Mouse (Mus musculus): ENCODE measurements around the gene Cacna2d1. TPM values are rescaled to one million over a fixed set of nuclear protein-coding genes. Genes with fewer than 3 reads are reported as not detected.

The Cacna2d1 gene
- not detected in 2 replicates for polyA plus RNA-seq (2012; ENCODE audit: insufficient read depth, low replicate concordance)

DNA sequence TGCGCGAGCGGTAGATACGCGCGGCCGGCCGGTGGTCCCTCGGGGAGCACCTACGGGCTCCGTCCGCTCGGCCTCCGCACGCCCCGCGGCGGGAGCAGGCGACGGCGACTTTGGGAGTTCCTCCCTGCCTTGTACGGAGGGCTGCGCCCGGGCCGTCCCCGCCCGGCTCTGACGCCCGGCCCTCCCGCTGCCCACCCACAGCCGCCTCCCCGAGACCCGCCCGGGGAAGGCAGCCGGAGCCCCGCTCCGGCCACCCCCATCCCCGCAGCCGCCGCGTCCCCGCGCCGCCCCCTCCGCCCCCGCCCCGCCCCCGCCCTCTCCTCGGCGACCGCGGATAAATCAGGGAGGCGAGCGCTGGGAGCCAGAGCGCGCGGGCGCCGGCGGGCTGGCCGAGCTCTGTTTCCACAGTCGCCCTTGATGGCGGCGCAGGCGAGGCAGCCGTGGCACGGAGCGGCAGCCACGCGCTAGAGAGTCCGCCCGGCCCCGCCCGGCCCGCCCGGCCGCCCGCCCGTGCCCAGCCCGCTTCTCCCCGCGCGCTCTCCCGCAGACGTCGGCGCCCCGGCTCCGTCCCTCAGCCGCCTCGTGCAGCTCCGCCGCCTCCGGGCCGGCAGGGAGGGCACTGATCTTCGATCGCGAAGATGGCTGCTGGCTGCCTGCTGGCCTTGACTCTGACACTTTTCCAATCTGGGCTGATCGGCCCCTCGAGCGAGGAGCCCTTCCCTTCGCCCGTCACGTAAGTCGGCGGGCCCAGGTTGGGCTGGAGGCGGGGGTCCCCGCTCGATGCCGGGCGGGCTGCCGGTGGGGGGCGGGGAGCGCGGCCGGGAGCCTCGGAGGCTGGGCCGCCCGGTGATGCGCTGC is at the start of gene Cacna2d1:
Gene Cacna2d1, plus strand, starts transcription at position 316 of the 858 bp plus-strand sequence.
- TF ChIP-seq GATA1 (IDR thresholded peaks at IDR 0.05; ENCODE audit: borderline replicate concordance, low read length) (no peak), FLI1 (IDR thresholded peaks at IDR 0.05; ENCODE audit: low read length) (no peak)
- peak within 1 kb of the TSS; percentile 79 for H3K4me3 ChIP-seq (replicated peaks)
- no peaks in the 10 kb centered on the region for H3K36me3 ChIP-seq (replicated peaks; ENCODE audit: low read length)
- peaks cover 35% of the 10 kb centered on the region for H3K27me3 ChIP-seq (replicated peaks)
- peaks cover 7% of the 10 kb centered on the region for H3K4me1 ChIP-seq
- 0 out of 2 replicates have a peak, but pooled peaks cover 4% of the 10 kb centered on the region for H3K9me3 ChIP-seq

DNA sequence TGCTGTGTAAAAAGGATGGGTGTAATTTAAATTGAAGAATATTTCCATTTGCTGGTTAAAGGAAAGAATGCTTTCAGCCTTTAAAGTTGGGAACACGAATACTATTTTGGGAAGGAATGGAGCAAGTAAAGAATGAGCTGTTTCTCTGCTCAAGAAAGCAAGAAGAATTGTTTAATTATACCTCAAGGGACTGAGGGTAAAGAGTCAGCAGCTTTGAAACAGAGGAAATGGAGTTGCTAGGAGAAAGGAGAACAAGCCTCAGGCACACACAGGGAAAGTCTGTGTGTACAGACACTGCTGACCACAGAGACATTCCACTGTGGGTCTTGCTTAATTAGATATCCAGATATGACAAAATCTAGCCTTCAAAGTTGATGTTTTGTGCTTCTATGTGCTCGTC is 39.4 kb upstream of the Cacna2d1 start:
- Histone ChIP-seq H3K9me3 (no peaks in the 10 kb centered on the region), H3K4me3 (replicated peaks) (no peak overlapping the region), H3K4me1 (no peaks in the 10 kb centered on the region), H3K36me3 (replicated peaks; ENCODE audit: low read length) (no peaks in the 10 kb centered on the region), H3K27me3 (replicated peaks) (no peaks in the 10 kb centered on the region)
- TF ChIP-seq FLI1 (IDR thresholded peaks at IDR 0.05; ENCODE audit: low read length) (no peak), GATA1 (IDR thresholded peaks at IDR 0.05; ENCODE audit: borderline replicate concordance, low read length) (no peak)

DNA sequence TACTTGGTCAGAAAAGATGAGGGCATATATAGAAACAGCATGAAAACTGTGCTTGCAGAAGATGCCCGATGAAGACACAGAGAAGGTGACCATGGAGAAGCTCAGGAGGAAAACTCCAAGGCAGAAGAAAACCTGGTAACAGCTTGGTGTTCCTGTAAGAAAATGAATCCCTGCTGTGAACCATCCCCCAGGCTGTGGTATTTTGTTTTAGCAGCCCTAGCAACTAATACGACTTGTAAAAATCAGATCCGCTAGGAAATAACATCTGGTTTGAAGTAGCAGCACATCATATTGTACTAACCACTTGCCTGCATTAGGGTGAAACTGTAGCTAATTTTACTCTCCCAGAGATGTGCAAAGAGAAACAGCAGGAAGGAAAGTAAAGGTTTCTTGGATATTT is 37.8 kb upstream of the Cacna2d1 start:
- Histone ChIP-seq H3K4me3 (replicated peaks) (no peak overlapping the region), H3K9me3 (no peaks in the 10 kb centered on the region), H3K27me3 (replicated peaks) (no peaks in the 10 kb centered on the region), H3K4me1 (no peaks in the 10 kb centered on the region), H3K36me3 (replicated peaks; ENCODE audit: low read length) (no peaks in the 10 kb centered on the region)
- no peak for TF ChIP-seq GATA1 (IDR thresholded peaks at IDR 0.05; ENCODE audit: borderline replicate concordance, low read length)
- no peak for TF ChIP-seq FLI1 (IDR thresholded peaks at IDR 0.05; ENCODE audit: low read length)

DNA sequence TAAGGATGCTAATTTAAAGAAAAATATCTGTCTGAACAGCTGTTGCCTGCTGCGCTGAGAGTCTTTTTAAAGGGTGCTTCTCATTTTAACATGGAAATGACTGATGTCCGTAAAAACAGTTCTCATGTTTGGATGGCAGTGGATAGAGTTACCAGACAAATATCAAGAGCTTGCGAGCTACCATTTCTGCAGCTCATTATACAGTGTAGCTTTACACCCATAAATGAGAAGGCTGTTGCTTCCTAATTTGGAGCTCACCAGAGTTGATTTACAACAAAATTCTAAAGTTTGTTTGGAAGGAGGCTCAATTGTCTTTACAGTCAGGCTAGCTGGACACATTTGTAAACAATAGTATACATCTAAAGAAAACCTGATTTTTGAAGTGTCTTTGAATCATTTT is 28.0 kb upstream of the Cacna2d1 start:
- Histone ChIP-seq H3K27me3 (replicated peaks) (no peaks in the 10 kb centered on the region), H3K9me3 (peaks cover 11% of the 10 kb centered on the region; the same call in 1 of the 2 replicates), H3K4me1 (no peaks in the 10 kb centered on the region), H3K4me3 (replicated peaks) (no peak overlapping the region), H3K36me3 (replicated peaks; ENCODE audit: low read length) (no peaks in the 10 kb centered on the region)
- no peak for TF ChIP-seq FLI1 (IDR thresholded peaks at IDR 0.05; ENCODE audit: low read length)
- TF ChIP-seq GATA1 (IDR thresholded peaks at IDR 0.05; ENCODE audit: borderline replicate concordance, low read length): no peak

DNA sequence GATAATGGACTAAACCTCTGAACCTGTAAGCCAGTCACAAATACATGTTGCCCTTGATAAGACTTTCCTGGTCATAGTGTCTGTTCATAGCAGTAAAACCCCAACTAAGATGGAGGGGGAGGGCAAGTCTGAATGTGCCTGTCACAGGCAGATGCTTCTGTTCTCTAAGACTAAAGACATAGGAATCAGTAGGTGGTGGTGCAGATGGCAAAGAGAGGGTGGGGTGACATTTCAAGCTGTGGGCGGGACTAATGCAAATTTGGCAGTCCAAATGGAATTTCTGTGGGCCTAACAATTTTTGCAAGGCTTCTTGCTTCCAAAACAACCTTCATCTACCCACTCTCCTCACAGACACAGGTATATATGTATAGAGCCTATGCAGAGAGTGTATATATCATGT is 19.6 kb upstream of the Cacna2d1 start:
- Histone ChIP-seq H3K4me3 (replicated peaks) (no peak overlapping the region), H3K27me3 (replicated peaks) (no peaks in the 10 kb centered on the region), H3K9me3 (no peaks in the 10 kb centered on the region), H3K36me3 (replicated peaks; ENCODE audit: low read length) (no peaks in the 10 kb centered on the region), H3K4me1 (no peaks in the 10 kb centered on the region)
- TF ChIP-seq GATA1 (IDR thresholded peaks at IDR 0.05; ENCODE audit: borderline replicate concordance, low read length): no peak
- no peak for TF ChIP-seq FLI1 (IDR thresholded peaks at IDR 0.05; ENCODE audit: low read length)

- TF ChIP-seq FLI1 (IDR thresholded peaks at IDR 0.05; ENCODE audit: low read length): no peak
- TF ChIP-seq GATA1 (IDR thresholded peaks at IDR 0.05; ENCODE audit: borderline replicate concordance, low read length): no peak
- no peaks in the 10 kb centered on the region for H3K4me1 ChIP-seq
- H3K4me3 ChIP-seq (replicated peaks): no peak overlapping the region
- H3K27me3 ChIP-seq (replicated peaks): peaks cover 7% of the 10 kb centered on the region
- no peaks in the 10 kb centered on the region for H3K36me3 ChIP-seq (replicated peaks; ENCODE audit: low read length)
- H3K9me3 ChIP-seq: no peaks in the 10 kb centered on the region
These were observed 6.0 kb upstream of the Cacna2d1 start for GRCm38 (mm10) chr5:15928506-15928905.

DNA sequence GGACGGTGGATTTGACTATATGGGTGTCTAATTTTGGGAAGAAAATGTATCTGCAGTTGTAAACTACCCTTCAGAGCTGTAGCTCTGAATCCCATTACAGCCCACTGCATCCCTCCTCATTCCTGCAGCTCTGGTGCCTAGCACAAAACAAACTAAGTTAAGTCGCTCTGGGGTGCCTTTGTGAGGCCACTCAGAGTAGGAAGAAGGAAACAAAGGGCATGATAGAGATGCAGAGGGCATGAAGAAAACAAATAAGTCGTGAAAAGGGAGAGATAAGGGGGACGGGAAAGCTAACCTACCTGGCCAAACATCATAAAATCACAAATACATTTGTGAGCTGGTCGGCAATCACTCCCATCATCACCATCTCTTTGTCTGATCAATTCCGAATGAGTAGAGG is 1.5 kb upstream of the Cacna2d1 start:
- 0 out of 2 replicates have a peak, but pooled peaks cover 4% of the 10 kb centered on the region for H3K9me3 ChIP-seq
- peaks cover 35% of the 10 kb centered on the region for H3K27me3 ChIP-seq (replicated peaks)
- H3K36me3 ChIP-seq (replicated peaks; ENCODE audit: low read length): no peaks in the 10 kb centered on the region
- no peak overlapping the region for H3K4me3 ChIP-seq (replicated peaks)
- H3K4me1 ChIP-seq: peaks cover 7% of the 10 kb centered on the region
- TF ChIP-seq FLI1 (IDR thresholded peaks at IDR 0.05; ENCODE audit: low read length) (no peak), GATA1 (IDR thresholded peaks at IDR 0.05; ENCODE audit: borderline replicate concordance, low read length) (no peak)

DNA sequence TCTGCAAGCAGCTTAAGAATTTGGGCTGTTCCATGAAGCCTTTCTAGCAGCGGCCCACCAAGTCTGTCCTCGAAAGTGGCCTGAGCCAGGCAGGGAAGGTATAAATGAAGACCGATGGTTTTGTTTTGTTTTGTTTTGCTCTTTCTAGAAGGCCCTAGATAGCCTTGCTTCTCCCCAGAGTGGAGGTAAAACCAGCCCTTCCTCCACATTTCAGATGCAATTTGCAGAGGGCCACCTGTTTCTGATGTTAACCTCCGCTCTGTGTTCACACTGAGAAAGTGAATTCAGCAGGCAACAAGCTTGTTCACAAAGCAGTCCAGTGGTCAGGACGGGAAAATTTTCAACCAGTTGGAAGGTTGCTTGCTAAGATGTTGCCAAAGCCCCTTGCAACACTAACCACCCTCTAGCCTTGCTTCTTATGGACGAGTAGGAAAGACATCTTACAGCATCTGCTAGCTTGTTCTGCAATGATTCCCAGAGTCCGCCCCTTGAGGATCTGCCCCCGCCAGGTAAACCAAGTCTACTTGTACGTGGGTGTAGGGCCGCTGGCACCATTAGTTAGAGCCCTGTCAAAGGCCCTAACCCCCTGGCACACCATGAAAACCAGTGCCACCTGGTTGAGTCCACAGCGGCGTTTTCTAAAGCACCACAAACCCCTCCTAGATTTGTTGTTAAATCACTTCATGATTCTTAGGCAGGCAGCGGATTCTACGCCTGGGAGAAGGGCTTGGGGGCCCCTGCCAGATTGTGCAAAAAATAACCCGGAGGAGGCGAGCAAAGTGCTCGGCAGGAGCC is 713 bp upstream of the Cacna2d1 start:
- H3K27me3 ChIP-seq (replicated peaks): peaks cover 35% of the 10 kb centered on the region
- H3K4me1 ChIP-seq: peaks cover 7% of the 10 kb centered on the region
- H3K4me3 ChIP-seq (replicated peaks): no peak overlapping the region
- TF ChIP-seq FLI1 (IDR thresholded peaks at IDR 0.05; ENCODE audit: low read length) (no peak), GATA1 (IDR thresholded peaks at IDR 0.05; ENCODE audit: borderline replicate concordance, low read length) (no peak)
- H3K9me3 ChIP-seq: 0 out of 2 replicates have a peak, but pooled peaks cover 4% of the 10 kb centered on the region
- no peaks in the 10 kb centered on the region for H3K36me3 ChIP-seq (replicated peaks; ENCODE audit: low read length)

DNA sequence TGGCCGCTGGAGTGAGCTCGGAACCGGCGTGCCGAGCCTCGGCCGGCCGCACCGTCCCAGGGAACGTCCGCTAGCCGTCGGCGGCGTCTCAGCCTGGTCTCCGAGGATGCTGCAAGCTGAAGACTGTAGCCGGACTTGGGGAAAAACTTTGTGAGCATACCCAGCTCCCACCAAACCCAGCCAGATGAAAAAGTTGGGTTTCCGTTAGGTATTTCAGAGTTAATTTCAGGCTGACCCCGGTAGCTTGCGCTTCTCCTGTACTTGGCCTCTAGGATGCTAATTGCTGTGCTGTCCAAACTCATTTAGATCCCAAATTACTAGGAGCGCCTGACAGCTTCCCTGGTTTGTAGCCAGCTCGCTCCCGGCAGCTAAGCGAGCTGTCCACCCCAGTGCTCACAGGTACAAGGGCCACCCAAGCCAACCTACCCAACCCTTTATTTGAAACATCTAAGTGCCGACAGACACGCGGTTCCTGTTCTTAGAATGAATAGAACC is 790 bp downstream of the Cacna2d1 start:
- Histone ChIP-seq H3K27me3 (replicated peaks) (peaks cover 35% of the 10 kb centered on the region), H3K36me3 (replicated peaks; ENCODE audit: low read length) (no peaks in the 10 kb centered on the region), H3K9me3 (0 out of 2 replicates have a peak, but pooled peaks cover 4% of the 10 kb centered on the region), H3K4me1 (peaks cover 7% of the 10 kb centered on the region), H3K4me3 (replicated peaks) (peak overlapping the region; percentile 79)
- TF ChIP-seq FLI1 (IDR thresholded peaks at IDR 0.05; ENCODE audit: low read length): no peak
- TF ChIP-seq GATA1 (IDR thresholded peaks at IDR 0.05; ENCODE audit: borderline replicate concordance, low read length): no peak

Measured in megakaryocyte, embryonic 14.5 days (primary cell).